Mouse (Mus musculus) intestine, postnatal 0 days (tissue): Measurements from ENCODE around the gene Slc25a16. TPM values are rescaled to one million over a fixed set of nuclear protein-coding genes. Genes with fewer than 3 reads are reported as not detected.

Experiments used
- ATAC-seq: fragments of 200-750 bp; cut with Nextera tagmentation; 2 replicates; pipeline ENCODE4 v1.8.0; 2017; ENCODE audit warnings: mild to moderate bottlenecking, moderate TSS enrichment, moderate library complexity
- H3K27ac ChIP-seq: fragments of 300-500 bp; sonication (generic); 2 replicates; pipeline ENCODE4 v1.5.1; 2014; ENCODE audit warnings: mild to moderate bottlenecking, low read depth, low read length, moderate library complexity
- H3K27me3 ChIP-seq: fragments of 300-500 bp; sonication (generic); replicated peaks from 2 replicates; pipeline ENCODE4 v1.6.1; 2014; ENCODE audit warnings: low read length, mixed read lengths; ENCODE audit not compliant: control insufficient read depth, insufficient read depth
- H3K36me3 ChIP-seq: fragments of 300-500 bp; sonication (generic); 2 replicates; pipeline ENCODE4 v1.6.1; 2014; ENCODE audit warnings: mild to moderate bottlenecking, moderate library complexity; ENCODE audit not compliant: control insufficient read depth, insufficient read depth
- H3K4me1 ChIP-seq: fragments of 300-500 bp; sonication (generic); replicated peaks from 2 replicates; pipeline ENCODE4 v1.6.1; 2014; ENCODE audit warnings: antibody characterized with exemption, low read length, mixed read lengths; ENCODE audit not compliant: control insufficient read depth, insufficient read depth
- H3K4me2 ChIP-seq: fragments of 300-500 bp; sonication (generic); replicated peaks from 2 replicates; pipeline ENCODE4 v1.6.1; 2014; ENCODE audit warnings: low read depth, mild to moderate bottlenecking, moderate library complexity
- H3K4me3 ChIP-seq: fragments of 300-500 bp; sonication (generic); 2 replicates; pipeline ENCODE4 v1.5.1; 2014; ENCODE audit warnings: low read depth, low read length
- H3K9ac ChIP-seq: fragments of 300-500 bp; sonication (generic); 2 replicates; pipeline ENCODE4 v1.6.1; 2014; ENCODE audit warnings: mild to moderate bottlenecking, low read depth, low read length
- H3K9me3 ChIP-seq: fragments of 300-500 bp; sonication (generic); 2 replicates; pipeline ENCODE4 v1.6.1; 2016; ENCODE audit warnings: mixed run types; ENCODE audit not compliant: control insufficient read depth
- CTCF ChIP-seq: sonication (generic); IDR thresholded peaks from 2 replicates; pipeline ENCODE4 v1.5.1; 2016; ENCODE audit warnings: low read depth, mild to moderate bottlenecking, control low read depth, antibody characterized with exemption, moderate library complexity
- WGBS: fragments of 180-500 bp; shearing (Covaris S2); extraction: QIAGEN DNeasy Blood & Tissue Kit; methylation state at CpG from one replicate; pipeline ENCODE4 v1.1.7; 2014; 5-methylcytosine and 5-hydroxymethylcytosine counted together
- polyA plus RNA-seq: library from polyadenylated mRNA; unstranded; fragments of >200 nt; fragmentation: Nextera tagmentation; extraction: Ambion mirVana; gene quantifications from 2 replicates; pipeline ENCODE4 v1.2.1, GENCODE M21; 2015

Slc25a16 gene
- polyA plus RNA-seq, 1 experiment from 2014 or later = 14.6 TPM

DNA sequence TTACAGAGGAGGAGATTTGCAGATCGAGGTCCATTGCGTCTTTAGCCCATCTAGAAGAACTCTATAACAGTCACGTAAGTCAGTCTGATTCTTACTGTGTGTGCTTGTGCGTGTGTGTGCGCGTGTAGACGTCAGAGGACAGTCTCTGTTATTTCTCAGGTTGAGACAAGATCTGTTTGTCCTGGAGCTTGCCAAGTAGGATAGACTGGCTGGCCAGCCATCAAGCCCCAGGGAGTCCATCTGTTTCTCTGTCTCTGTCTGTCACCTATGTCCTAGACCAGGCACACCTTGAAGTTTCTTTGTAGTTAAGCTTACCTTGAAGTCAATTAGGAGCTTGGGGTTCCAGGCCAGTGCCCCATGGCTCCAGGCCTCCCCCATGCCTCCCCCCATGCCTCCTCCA, 43.5 kb downstream of the Slc25a16 start:
- Histone ChIP-seq H3K27me3 (no peaks in the 10 kb centered on the region), H3K9me3 (no peaks in the 10 kb centered on the region), H3K9ac (no peak overlapping the region), H3K27ac (no peak overlapping the region), H3K4me3 (no peak overlapping the region), H3K36me3 (peaks cover 81% of the 10 kb centered on the region), H3K4me2 (no peak overlapping the region), H3K4me1 (no peaks in the 10 kb centered on the region)
- ATAC-seq = no peak
- no peak for TF ChIP-seq CTCF
- WGBS = 91% methylated on average over 7 of the region's 7 CpGs

DNA sequence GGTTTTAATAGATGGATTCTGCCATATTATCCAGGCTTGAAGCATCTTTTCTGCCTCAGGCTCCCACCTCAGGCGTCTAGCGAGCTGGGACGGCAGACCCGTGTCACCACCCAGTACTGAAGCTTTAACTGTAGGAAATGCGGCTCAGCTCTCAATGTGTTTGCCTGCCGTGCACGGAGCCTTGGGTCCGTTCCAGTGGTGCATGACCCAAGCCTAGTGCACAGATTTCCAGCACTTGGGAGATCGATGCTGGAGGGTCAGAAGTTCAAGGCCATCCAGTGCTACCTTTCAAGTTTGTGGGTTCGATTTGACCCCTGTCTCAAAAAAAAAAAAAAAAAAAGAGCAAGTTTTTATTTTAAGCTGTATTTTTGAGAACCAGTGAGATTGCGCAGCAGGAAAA, 45.4 kb downstream of the Slc25a16 start:
- Histone ChIP-seq H3K27ac (no peak overlapping the region), H3K9me3 (no peaks in the 10 kb centered on the region), H3K27me3 (no peaks in the 10 kb centered on the region), H3K36me3 (peaks cover 86% of the 10 kb centered on the region), H3K4me1 (no peaks in the 10 kb centered on the region), H3K4me2 (no peak overlapping the region), H3K4me3 (no peak overlapping the region), H3K9ac (no peak overlapping the region)
- 94% methylated on average over 11 of the region's 11 CpGs for WGBS
- ATAC-seq = no peak
- TF ChIP-seq CTCF = no peak

DNA sequence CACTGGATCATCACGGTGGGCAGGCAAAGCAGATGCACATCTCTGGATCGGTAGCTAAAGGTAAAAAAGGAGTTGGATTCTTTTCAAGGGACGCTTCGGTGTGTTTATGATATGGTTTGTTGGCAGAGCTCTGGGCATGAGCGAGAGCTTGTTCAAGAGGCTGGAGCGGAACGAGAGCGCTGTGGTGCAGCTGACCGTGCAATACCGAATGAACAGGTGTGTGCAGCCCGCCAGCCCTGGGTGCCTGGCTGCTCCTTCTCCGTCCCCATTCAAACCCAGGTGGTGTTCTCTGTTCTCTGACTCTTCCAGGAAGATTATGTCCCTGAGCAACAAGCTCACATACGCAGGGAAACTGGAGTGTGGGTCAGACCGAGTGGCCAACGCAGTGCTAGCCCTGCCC, 45.9 kb downstream of the Slc25a16 start:
- H3K27ac ChIP-seq = no peak overlapping the region
- no peak overlapping the region for H3K9ac ChIP-seq
- ATAC-seq = no peak
- 92% methylated on average over 15 of the region's 15 CpGs for WGBS
- H3K27me3 ChIP-seq = no peaks in the 10 kb centered on the region
- H3K4me2 ChIP-seq = no peak overlapping the region
- peaks cover 85% of the 10 kb centered on the region for H3K36me3 ChIP-seq
- no peak for TF ChIP-seq CTCF
- no peak overlapping the region for H3K4me3 ChIP-seq
- H3K9me3 ChIP-seq = no peaks in the 10 kb centered on the region
- H3K4me1 ChIP-seq = no peaks in the 10 kb centered on the region

DNA sequence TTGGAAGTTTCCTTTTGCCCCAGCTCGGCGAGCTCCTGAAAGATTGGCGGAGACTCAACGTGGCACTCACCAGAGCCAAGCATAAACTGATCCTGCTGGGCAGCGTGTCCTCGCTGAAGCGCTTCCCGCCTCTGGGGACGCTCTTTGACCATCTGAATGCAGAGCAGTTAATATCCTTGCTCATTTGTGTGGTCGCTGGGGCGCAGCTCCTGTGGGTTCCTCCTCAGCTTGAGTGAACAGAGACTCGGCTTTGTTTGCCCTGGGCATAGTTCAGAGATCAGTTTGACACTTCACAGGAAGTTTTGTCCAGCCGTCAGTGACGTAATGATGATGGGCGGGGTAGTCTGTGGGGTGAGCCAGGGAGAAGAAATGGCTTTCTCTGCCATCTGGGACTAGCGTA, 51.4 kb downstream of the Slc25a16 start:
- Histone ChIP-seq H3K27ac (no peak overlapping the region; the same call in 1 of the 2 replicates), H3K9me3 (no peaks in the 10 kb centered on the region), H3K27me3 (no peaks in the 10 kb centered on the region), H3K4me1 (no peaks in the 10 kb centered on the region), H3K9ac (no peak overlapping the region), H3K4me3 (no peak overlapping the region), H3K4me2 (0 out of 2 replicates have a peak overlapping the region, but pooled peaks have one; percentile 9), H3K36me3 (peaks cover 50% of the 10 kb centered on the region)
- TF ChIP-seq CTCF = peak; percentile 50
- 56% methylated on average over 16 of the region's 16 CpGs for WGBS
- peak; percentile 43; the same call in 1 of the 2 replicates for ATAC-seq

DNA sequence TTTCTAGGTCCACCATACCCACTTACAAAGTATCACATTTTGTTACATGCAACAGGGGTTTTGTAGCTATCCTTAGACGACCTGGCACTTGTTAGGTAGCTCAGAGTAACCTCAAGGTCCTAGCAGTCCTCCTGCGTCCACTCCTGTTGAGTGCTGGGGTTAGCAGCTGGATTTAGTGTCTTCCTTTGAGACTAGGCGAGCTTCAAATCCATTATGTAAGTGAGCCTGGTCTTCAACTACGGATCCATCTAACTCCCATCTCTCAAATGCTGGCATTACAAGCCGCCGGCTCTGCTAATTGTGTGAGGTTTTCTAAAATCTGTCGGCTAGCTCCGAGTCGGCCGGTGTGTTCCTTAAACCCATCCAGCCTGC, 59.2 kb downstream of the Slc25a16 start:
- Histone ChIP-seq H3K4me1 (no peaks in the 10 kb centered on the region), H3K4me2 (peak overlapping the region; percentile 67), H3K4me3 (peak overlapping the region; percentile 70), H3K27me3 (no peaks in the 10 kb centered on the region), H3K36me3 (no peaks in the 10 kb centered on the region; the same call in 1 of the 2 replicates), H3K9ac (no peak overlapping the region), H3K27ac (no peak overlapping the region), H3K9me3 (no peaks in the 10 kb centered on the region)
- 16% methylated on average over 10 of the region's 10 CpGs for WGBS
- TF ChIP-seq CTCF = no peak
- ATAC-seq = no peak

DNA sequence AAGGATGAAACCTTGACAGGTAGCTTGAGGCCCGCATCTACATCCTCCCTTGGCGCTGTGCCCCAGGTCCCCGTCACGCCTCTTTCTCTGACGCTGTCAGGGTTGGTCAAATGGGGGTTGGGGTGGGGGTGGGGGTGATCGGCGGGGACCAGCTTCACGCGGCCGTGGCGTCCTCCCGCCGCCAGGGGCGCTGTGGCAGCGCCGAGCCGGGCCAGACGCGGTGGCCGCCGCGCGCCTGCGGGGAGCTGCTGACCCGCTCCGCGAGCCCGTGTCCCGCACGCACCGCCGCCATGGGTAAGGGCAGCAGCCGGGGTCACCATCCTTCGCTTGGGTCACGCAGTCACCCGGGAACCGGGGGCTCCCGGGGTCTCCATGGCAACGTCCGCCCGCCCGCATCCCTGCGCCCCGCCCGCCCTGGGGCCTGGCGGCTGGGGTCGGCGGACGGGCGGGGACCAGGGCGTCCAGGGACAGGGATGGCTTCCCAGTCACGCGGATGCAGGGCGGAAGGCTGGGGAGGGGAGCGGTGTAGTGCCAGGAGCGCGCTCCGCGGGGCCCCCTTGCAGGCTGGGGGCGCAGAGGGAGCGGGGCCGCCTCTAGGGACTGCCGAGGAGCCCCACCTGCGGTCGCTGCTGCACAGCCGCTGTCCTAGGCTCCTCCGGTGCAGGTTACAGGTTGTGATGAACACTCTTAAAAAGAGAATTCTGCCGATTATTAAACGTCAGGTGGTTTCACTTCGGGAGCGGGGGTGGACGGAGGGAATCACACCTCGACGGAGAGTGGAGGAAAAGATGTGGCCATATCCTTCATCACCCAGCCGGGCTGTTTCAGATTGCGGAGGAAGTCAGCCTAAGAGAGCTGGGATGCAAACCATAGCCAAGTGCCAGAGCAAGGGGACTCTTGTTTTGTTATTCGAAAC, 59.9 kb downstream of the Slc25a16 start, which contains the start of gene Rufy2:
TSS of gene Rufy2 (plus strand) at position 185 of the 916 bp plus-strand sequence.
- ATAC-seq = peak; percentile 86
- Histone ChIP-seq H3K9ac (peak within 1 kb of the TSS; percentile 60), H3K4me2 (peak within 1 kb of the TSS; percentile 67), H3K27me3 (no peaks in the 10 kb centered on the region), H3K4me1 (no peaks in the 10 kb centered on the region), H3K36me3 (peaks cover under 1% of the 10 kb centered on the region; the same call in 1 of the 2 replicates), H3K9me3 (no peaks in the 10 kb centered on the region), H3K4me3 (peak within 1 kb of the TSS; percentile 70), H3K27ac (peak within 1 kb of the TSS; percentile 30; the same call in 1 of the 2 replicates)
- TF ChIP-seq CTCF = peak; percentile 73
- under 1% methylated on average over 74 of the region's 77 CpGs for WGBS
